Mouse (Mus musculus) CH12.LX (cell line): Measurements from ENCODE around the gene Rock2. TPM values are rescaled to one million over a fixed set of nuclear protein-coding genes. Genes with fewer than 3 reads are reported as not detected.
A peak's percentile ranks its signal among the peaks of the same experiment; 100 is the strongest.

Experiments
- DNase-seq: peaks from one replicate; pipeline ENCODE4 v3.0.0-alpha.2; 2013; ENCODE audit errors: extremely low read depth
- H3K27ac ChIP-seq: 2 replicates; pipeline ENCODE4 v1.5.1; 2012; ENCODE audit warnings: low read depth, mild to moderate bottlenecking, control low read depth, moderate library complexity; ENCODE audit not compliant: insufficient read depth
- H3K27me3 ChIP-seq: replicated peaks from 2 replicates; pipeline ENCODE3; 2012; ENCODE audit warnings: inconsistent platforms
- H3K36me3 ChIP-seq, 2 experiments: replicated peaks in 1 of 2; 2 replicates each; pipeline versions ENCODE3 to v1.6.1; 2012; ENCODE audit warnings: inconsistent platforms in 1 of 2, low read length in 1 of 2, mild to moderate bottlenecking in 1 of 2, mixed read lengths in 1 of 2, moderate library complexity in 1 of 2; ENCODE audit not compliant: control insufficient read depth in 1 of 2, insufficient read depth in 1 of 2
- H3K4me1 ChIP-seq, 2 experiments: 2 replicates each; pipeline ENCODE4 v1.6.1; 2012; ENCODE audit warnings: inconsistent platforms in 1 of 2, moderate library complexity in 1 of 2; ENCODE audit not compliant: insufficient read depth in 2 of 2, control insufficient read depth in 1 of 2
- H3K4me2 ChIP-seq: 2 replicates; pipeline ENCODE4 v1.6.1; 2012; ENCODE audit warnings: low read depth, mild to moderate bottlenecking, control low read depth; ENCODE audit not compliant: poor library complexity, insufficient read depth, severe bottlenecking
- H3K4me3 ChIP-seq, 3 experiments: fragments of 150-350 bp in 1 of 3; sonication (generic) in 1 of 3; replicated peaks in 1 of 3; 2 replicates each; pipeline versions ENCODE3 to v1.5.1; 2011 to 2012; ENCODE audit warnings: low read depth in 2 of 3, low read length in 2 of 3, mild to moderate bottlenecking in 2 of 3, moderate library complexity in 2 of 3, control low read depth in 1 of 3, improper control_type of control experiment in 1 of 3, inconsistent platforms in 1 of 3, mixed read lengths in 1 of 3; ENCODE audit not compliant: poor library complexity in 1 of 3
- H3K79me2 ChIP-seq: replicated peaks from 2 replicates; pipeline ENCODE4 v1.6.1; 2012; ENCODE audit warnings: mild to moderate bottlenecking, moderate library complexity; ENCODE audit not compliant: control insufficient read depth, poor library complexity, insufficient read depth, severe bottlenecking; ENCODE audit errors: extremely low read depth
- H3K9ac ChIP-seq: 2 replicates; pipeline ENCODE4 v1.6.1; 2012; ENCODE audit warnings: low read depth, mild to moderate bottlenecking, control low read depth, moderate library complexity; ENCODE audit not compliant: insufficient read depth
- H3K9me3 ChIP-seq: replicated peaks from 2 replicates; pipeline ENCODE3; 2012; ENCODE audit warnings: low read length, inconsistent platforms, mixed read lengths
- CTCF ChIP-seq, 2 experiments: IDR thresholded peaks in 1 of 2; conservative IDR thresholded peaks in 1 of 2; 2 replicates each; pipeline ENCODE4 v1.5.1; 2011 to 2012; ENCODE audit warnings: low read depth in 2 of 2, low read length in 2 of 2, improper control_type of control experiment in 1 of 2, inconsistent platforms in 1 of 2, mild to moderate bottlenecking in 1 of 2, moderate library complexity in 1 of 2
- E2F4 ChIP-seq: IDR thresholded peaks from 2 replicates; pipeline ENCODE4 v1.6.1; 2011; ENCODE audit warnings: low read depth, low read length, improper control_type of control experiment; ENCODE audit not compliant: insufficient replicate concordance
- ELF1 ChIP-seq: IDR thresholded peaks from 2 replicates; pipeline ENCODE4 v1.6.1; 2014; ENCODE audit warnings: low read depth, mild to moderate bottlenecking, inconsistent platforms, low read length, improper control_type of control experiment
- RAD21 ChIP-seq: IDR thresholded peaks from 2 replicates; pipeline ENCODE4 v1.6.1; 2011; ENCODE audit warnings: low read depth, mild to moderate bottlenecking, low read length, improper control_type of control experiment, moderate library complexity
- SMC3 ChIP-seq: IDR thresholded peaks from 2 replicates; pipeline ENCODE4 v1.6.1; 2011; ENCODE audit warnings: low read depth, low read length, improper control_type of control experiment
- ZC3H11A ChIP-seq: IDR thresholded peaks from 2 replicates; pipeline ENCODE4 v1.6.1; 2012; ENCODE audit warnings: low read depth, mild to moderate bottlenecking, inconsistent platforms, low read length, improper control_type of control experiment
- ZMIZ1 ChIP-seq: IDR thresholded peaks from 2 replicates; pipeline ENCODE4 v1.6.1; 2012; ENCODE audit warnings: low read depth, mild to moderate bottlenecking, inconsistent platforms, low read length, improper control_type of control experiment
- dilution Hi-C: fragments of 300-500 bp; cut with MboI; formaldehyde crosslinking; loops from 2 replicates; pipeline ENCODE4 v1.14.3; 2020; ENCODE audit warnings: low sequenced_read_pairs; ENCODE audit not compliant: extremely low pct_unique_long_range_greater_than_20kb, extremely low pct_ligation_motif_present
- in situ Hi-C: fragments of 300-500 bp; cut with MboI; formaldehyde crosslinking; loops from 3 replicates; pipeline ENCODE4 v1.14.3; 2019; ENCODE audit warnings: low sequenced_read_pairs, low pct_ligation_motif_present, low pct_unique_long_range_greater_than_20kb, mixed read lengths
- polyA plus RNA-seq: library from polyadenylated mRNA; unstranded; fragments of >175 nt; gene quantifications from 2 replicates; pipeline ENCODE4 v1.2.1, GENCODE M21; 2012; ENCODE audit warnings: low read depth; ENCODE audit not compliant: insufficient read length
- total RNA-seq, 2 experiments: library from RNA; depleted of rRNA; stranded (reverse); fragments of 300-350 nt in 1 of 2; fragments of >200 nt in 1 of 2; gene quantifications; 2 replicates each; pipeline ENCODE4 v1.2.3; 2012 to 2014

Rock2 gene
- total and polyA plus RNA-seq, 3 experiments, result 39.1 to 49.9 (median 40.3) TPM

DNA sequence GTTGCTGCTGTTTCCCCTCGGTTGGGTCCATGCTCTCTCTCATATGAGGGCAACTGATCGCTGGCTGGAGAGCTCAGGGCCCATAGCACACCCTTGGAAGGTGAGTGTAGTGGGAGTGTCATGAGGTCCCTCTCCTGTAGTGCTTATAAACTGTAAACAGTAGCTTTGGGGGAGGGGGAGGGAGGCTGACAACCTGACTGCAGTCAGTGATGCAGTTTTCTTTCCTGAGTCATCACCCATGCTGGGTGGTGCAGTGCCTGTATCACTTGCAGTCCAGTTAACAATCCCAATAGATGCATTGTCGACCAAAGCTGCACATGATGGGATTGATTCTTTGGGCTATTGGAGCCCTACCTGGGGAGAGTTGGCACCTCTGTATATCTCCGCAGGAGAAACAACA lies 106.5 kb downstream of the Rock2 start:
- H3K27me3 ChIP-seq, result no peaks in the 10 kb centered on the region
- TF ChIP-seq ZMIZ1, result no peak
- no peak for DNase-seq
- H3K4me1 ChIP-seq, result peaks cover 18 to 43% of the 10 kb centered on the region in 2 experiments
- no peak overlapping the region for H3K4me2 ChIP-seq
- peaks cover 3 to 10% of the 10 kb centered on the region in 2 experiments for H3K36me3 ChIP-seq
- no peaks in the 10 kb centered on the region for H3K79me2 ChIP-seq
- H3K4me3 ChIP-seq, result no peak overlapping the region
- dilution Hi-C loops (no loop called here), in situ Hi-C loops (no loop called here)
- H3K9me3 ChIP-seq, result no peaks in the 10 kb centered on the region
- H3K27ac ChIP-seq, result no peak overlapping the region
- no peak overlapping the region for H3K9ac ChIP-seq

GRCm38 (mm10) chr12:17009466-17009865 lies 114.8 kb downstream of the Rock2 start:
- Histone ChIP-seq H3K4me3 (no peak overlapping the region), H3K4me1 (no peaks in the 10 kb centered on the region), H3K4me2 (no peak overlapping the region), H3K27me3 (no peaks in the 10 kb centered on the region), H3K27ac (no peak overlapping the region), H3K9me3 (peaks cover 8% of the 10 kb centered on the region), H3K9ac (no peak overlapping the region), H3K79me2 (no peaks in the 10 kb centered on the region; the same call in 1 of the 2 replicates), H3K36me3 (no peaks in the 10 kb centered on the region)
- TF ChIP-seq ELF1 (no peak), CTCF (conservative IDR thresholded peaks at IDR 0.05 in 1 of 2, IDR thresholded peaks at IDR 0.05 in 1 of 2; ENCODE audit: low read depth in 2 of 2, low read length in 2 of 2) (0 out of 4 replicates have a peak, but pooled peaks of 1 of the 2 experiments have one; percentile 9)
- dilution Hi-C loops (no loop called here), in situ Hi-C loops (no loop called here)
- no peak for DNase-seq

DNA sequence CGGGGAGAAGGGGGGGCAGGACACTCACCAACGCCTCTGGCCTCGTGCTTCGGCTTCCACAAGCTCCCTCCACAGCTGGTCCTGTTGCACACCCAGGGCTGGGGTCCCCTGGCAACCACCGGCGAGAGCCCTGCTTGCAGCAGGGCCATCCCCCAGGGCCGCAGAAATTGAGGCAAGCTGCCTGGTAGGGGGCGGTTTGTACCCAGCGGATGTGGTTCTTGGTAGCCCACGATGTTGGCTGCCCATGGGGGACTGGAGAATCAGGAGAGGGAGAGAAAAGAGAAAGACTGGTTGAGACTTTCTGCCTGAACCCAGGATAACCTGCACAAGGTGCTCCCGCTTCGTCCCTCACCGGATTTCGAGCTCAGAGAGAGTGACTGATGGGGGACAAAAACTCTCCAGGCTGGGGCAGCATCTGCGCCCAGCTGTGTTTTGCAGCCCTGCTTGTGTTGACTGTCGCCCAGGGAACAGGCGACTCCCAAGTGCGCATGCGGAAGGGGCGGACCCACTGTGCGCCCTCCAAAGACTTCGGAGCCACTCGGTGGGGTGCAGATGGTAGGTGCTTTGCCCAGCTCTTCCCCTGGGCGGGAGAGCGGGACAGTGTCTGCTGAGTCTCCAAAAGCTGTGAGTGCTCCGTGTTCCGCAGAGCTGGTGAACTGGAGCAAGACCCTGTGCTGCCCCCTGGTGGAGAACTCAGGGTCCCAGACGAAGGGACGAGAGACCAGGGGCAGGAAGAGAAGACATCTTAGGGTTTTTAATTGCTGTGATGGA lies 116.6 kb downstream of the Rock2 start, which contains the start of gene 2410004P03Rik:
2410004P03Rik (minus strand) TSS at position 628 of the 771 bp plus-strand sequence.
- H3K9ac ChIP-seq, result no peak within 1 kb of the TSS
- DNase-seq, result peak; percentile 56
- dilution Hi-C loops, result no loop called here

More for the DNA sequence above, 116.6 kb downstream of the Rock2 start, which contains the start of gene 2410004P03Rik:
- no peaks in the 10 kb centered on the region for H3K27me3 ChIP-seq
- H3K4me1 ChIP-seq, result no peaks in the 10 kb centered on the region
- TF ChIP-seq CTCF (conservative IDR thresholded peaks at IDR 0.05 in 1 of 2, IDR thresholded peaks at IDR 0.05 in 1 of 2; ENCODE audit: low read depth in 2 of 2, low read length in 2 of 2), result peak in 1 of 2 experiments; percentile 71; a peak in 2 of 4 replicates
- no peak for TF ChIP-seq ZC3H11A
- TF ChIP-seq RAD21, result peak; percentile 58
- no peak for TF ChIP-seq E2F4
- TF ChIP-seq SMC3, result peak; percentile 79
- no peaks in the 10 kb centered on the region for H3K36me3 ChIP-seq
- no peaks in the 10 kb centered on the region; the same call in 1 of the 2 replicates for H3K79me2 ChIP-seq
- H3K9me3 ChIP-seq, result peaks cover 14% of the 10 kb centered on the region
- H3K4me3 ChIP-seq, result no peak within 1 kb of the TSS
- no peak within 1 kb of the TSS for H3K4me2 ChIP-seq
- H3K27ac ChIP-seq, result no peak within 1 kb of the TSS
- in situ Hi-C loops, result no loop called here
